Mouse (Mus musculus) hematopoietic stem cell, adult 5-6 weeks (primary cell): ENCODE results near the gene Tusc2. TPM values are rescaled to one million over a fixed set of nuclear protein-coding genes. Genes with fewer than 3 reads are reported as not detected.
"Not testable (repeated sequence)": the region's sequence is repeated elsewhere in the genome, so short reads cannot be mapped to it uniquely, and the experiment has no call there.

Experiments used
- ATAC-seq, 2 experiments: fragments of 125-278 bp in 1 of 2; replicated peaks in 1 of 2; 2 replicates each; pipeline ENCODE4 v1.8.0; 2016 to 2017; ENCODE audit warnings: inconsistent platforms in 2 of 2, mild to moderate bottlenecking in 2 of 2, moderate number of reproducible peaks in 2 of 2, low read depth in 1 of 2, moderate TSS enrichment in 1 of 2; ENCODE audit not compliant: low FRiP score in 2 of 2, poor library complexity in 2 of 2, severe bottlenecking in 2 of 2, insufficient read depth in 1 of 2, low TSS enrichment in 1 of 2
- total RNA-seq: library from RNA; stranded (forward); fragments of 172-1452, 232-1000 nt; gene quantifications from 2 replicates; pipeline ENCODE4 v1.2.3, GENCODE M21; 2017

The Tusc2 gene
- total RNA-seq, 1 experiment from 2014 or later = 23.7 TPM

DNA sequence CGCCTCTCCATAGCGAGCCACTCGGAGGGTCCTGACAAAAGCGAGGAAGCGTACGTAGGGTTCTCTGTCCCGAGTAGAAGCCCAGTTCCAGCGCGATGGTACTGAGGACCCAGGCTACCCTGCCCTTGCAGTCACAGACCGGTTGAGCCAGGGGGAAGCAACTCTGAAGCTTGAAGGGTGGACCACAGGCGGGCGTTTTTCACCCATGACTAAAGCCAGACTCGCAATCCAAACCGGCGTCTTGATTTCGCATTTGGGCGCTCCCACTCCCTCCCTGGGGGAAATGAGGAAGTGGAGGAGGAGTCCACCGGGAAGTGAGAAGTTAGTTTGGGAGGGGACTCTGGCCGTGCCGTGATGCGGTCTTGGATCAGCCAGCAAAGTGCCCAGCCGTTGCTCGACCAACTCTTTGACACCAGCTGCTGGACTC is 8.0 kb upstream of the Tusc2 start:
- peak; percentile 1 to 11; a peak in 1 of 4 replicates for ATAC-seq

DNA sequence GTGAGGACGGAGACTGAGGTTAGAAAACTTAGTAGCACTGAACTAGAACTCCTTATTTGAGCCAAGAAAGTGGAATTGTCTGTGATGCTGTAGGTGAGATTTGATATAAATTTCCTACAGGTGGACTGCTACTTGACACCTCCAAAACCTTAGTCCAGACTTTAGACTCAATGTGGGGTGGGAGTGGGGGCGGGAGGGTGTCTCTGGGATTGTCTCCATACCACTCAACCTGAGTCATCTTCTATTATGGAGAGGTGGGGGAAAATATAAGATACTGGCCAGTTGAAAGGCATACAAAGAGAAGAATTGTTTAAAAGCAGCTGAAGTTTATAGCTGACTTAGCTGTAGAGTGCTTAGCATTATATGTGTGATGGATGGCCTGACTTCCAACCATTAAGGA is 7.4 kb upstream of the Tusc2 start:
- no peak for ATAC-seq

DNA sequence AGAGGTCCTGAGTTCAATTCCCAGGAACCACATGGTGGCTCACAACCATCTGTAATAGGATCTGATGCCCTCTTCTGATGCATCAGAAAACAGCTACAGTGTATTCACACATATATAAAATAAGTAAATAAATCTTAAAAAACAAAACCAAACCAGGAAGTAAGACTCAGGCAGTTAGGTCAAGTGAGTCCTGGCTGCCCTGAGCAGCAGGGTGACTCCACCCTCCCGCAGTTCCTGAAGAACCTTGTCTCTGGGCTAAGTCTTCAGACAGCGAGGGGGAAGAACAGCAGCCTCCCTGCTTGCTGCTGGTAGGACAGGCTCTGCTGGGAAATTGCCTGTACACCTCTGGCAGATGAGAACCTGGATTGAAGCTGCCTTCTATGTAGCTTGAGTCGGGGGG is 6.7 kb upstream of the Tusc2 start:
- no peak for ATAC-seq

DNA sequence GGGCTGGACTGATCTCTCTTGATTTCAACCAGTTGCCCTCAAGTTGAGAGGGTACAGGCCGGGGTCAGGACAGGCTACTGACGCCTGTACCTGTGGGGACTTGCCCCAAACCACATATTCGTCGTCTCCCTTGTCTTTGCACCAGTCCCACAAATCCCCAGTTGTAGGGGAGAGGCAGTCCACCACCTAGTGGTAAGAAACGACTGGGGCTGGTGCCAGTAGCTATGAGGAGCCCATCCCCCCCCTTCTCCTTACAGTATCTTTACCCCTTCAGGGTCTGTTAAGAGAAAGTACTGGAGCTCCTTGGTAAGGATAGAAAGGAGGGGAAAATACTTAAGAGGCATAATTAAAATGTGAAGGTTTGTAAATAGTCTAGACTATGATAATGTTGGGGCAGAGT is 2.5 kb downstream of the Tusc2 start:
- not testable (repeated sequence) for ATAC-seq

DNA sequence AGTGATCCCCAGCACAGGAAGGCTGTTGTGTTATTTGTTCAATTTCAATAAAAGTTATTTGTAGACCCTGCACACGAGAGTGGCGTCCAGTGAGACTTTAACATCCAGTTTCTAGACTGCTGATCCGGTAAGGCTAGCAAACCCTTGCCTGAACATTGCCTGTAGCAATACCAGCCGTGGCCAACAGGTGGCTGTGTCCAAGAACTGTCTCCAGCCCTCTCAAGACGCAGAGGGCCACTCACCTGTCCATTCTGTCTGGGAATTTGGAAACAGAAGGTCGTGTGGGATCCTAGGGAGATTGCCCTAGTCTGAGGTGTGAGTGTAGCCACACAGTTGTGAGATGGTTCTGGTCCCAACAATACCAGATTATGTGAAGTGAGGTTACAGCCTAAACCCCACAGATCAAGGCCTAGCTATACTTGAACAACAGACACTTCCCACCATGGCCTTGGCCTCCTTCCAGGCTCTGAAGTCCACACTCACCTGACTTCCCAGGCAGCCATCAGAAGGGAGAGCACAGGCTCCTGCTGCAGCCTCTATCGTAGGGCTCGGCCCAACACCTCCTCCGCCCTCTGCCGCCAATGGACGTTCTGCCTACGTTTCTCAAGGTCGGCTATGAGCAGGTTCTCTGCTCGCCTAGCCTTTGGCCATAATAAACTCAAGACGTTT is 3.1 kb downstream of the Tusc2 start:
- ATAC-seq = no peak

DNA sequence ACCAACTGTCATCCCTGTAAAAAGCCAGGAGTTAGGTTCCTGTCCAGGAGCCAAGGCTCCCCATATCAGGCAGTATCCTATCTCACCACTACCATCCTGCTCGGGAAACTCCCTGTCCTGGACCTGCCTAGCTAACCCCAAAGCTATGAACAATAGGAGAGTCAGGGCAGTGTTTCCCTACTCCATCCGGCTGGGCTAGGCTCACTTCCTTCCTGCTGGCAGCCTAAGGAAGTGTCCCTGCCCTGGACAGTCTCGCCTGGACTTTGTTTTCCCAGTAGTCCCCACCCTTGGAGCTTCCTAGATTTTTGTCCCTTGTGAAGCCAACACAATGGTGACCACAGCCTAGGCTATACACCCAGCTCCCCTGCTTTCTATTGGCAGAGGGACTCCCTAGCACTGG is 3.8 kb downstream of the Tusc2 start:
- no peak for ATAC-seq

DNA sequence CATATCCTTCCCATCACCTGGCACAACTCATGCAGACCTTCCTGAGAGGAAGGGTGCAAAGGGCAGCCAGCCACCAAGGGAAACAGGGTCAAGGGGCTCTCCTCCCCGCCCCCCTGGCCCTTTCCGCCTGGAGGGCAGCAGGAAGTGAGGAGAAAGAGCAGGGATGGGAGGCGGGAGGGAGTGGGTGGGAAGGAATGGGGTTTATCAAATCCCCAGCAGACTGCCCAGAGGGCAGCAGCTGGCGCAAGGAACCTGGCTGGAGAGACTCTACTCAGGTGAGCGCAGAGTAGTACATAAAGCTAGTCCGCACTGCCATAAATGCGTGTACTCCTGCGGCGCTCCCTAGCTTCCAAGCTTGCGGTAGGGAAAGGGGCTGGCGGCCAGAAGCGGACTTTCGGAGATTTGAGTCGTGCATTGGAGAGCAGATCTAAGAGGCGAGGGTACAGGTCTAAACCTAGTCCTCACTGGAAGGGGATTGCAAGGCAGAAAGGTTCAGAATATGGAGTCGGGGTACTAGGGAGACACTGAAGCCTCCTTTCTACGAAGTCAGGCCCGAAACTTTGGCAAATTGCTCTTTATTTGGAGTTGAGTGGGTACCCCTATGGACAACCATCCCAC is 4.8 kb downstream of the Tusc2 start, which contains the start of gene Hyal2:
TSS of gene Hyal2 (plus strand) at position 244 of the 618 bp plus-strand sequence.
- no peak for ATAC-seq

DNA sequence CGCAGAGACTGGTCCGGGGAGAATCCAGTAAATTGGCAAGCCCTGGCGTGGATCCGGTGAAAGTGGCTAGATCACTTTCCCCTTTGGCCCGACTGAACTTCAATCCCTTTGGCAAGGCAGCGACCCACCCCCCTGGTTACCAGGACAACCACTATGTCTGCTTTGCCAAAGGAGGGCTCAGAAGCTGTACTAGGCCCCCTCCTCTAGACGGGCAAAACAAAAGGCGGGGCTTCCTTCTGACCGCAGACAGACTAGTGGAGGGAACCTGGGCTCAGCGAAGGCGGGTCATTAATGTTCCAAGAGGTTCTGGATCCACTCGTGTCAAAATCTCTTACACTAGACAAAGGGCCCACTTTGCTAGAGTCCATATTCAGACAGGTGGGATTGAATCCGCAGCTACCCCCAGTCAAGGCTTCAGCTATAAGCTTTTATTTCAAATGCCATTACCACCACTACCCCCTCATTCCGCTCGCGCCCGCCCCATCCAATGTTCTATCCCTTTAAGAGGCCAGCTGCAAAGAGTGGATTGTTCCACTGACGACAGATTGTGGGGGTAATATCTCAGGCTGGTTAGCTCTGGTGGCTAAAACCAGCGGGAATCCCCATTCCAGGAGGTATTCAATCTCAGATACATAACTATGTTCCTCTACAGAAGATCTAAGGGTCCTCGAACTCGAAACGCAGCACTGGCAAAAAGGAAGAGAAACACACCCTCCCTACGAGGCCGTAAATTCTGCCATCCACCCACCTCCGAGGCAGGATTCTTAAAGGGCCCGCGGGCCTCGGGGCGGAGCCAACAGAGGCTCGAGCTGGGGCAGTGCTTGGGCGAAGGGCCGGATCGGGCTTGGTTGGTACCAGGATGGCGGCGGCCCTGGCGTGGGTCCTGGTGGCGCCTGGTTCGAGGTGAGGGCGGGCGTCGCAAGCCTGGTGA is 5.5 kb downstream of the Tusc2 start:
- ATAC-seq = peak; percentile 76

DNA sequence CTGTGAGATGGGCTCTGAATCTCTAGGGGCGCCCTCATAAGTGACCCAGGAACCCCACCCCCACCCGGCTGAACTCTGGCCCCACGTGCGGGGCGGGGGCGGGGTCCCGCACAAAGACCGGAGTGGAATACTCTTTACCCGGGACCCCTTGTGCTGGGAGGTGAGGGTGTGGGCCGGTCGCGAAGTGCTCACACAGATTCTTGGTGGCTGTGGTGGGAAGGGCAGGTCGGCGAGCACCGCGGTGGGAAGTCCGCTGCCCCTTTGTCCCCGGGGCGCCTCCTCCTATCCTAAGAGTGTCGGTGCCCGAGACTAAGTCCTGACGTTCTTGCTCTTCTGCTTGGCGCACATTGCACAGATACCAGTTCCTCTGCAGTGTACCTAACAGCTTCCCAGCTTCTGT is 6.2 kb downstream of the Tusc2 start:
- no peak; a peak in 1 of 4 replicates for ATAC-seq

DNA sequence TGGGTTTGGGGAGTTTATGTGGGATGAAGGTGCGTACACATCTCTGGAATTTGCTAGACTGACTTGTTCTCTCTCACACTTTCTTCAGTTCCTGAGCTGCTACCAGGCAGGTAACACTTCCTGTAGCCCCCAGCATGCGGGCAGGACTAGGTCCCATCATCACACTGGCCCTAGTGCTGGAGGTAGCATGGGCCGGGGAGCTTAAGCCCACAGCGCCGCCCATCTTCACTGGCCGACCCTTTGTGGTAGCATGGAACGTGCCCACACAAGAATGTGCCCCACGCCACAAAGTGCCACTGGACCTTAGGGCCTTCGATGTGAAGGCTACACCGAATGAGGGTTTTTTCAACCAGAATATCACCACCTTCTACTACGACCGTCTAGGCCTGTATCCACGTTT is 7.0 kb downstream of the Tusc2 start:
- ATAC-seq = no peak

DNA sequence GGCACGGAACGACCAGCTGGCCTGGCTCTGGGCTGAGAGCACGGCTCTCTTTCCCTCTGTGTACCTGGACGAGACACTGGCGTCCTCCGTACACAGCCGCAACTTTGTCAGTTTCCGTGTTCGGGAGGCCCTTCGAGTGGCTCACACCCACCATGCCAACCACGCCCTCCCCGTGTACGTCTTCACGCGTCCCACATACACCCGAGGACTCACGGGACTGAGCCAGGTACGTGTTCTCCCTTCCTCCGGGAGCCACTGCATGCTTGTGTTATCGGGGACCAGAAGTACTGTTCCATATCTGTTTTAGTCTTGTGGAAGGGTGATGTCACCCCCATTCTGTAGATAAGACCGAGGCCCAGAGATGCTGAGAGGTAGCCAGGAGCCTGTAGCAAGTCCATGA is 7.8 kb downstream of the Tusc2 start:
- ATAC-seq = no peak

DNA sequence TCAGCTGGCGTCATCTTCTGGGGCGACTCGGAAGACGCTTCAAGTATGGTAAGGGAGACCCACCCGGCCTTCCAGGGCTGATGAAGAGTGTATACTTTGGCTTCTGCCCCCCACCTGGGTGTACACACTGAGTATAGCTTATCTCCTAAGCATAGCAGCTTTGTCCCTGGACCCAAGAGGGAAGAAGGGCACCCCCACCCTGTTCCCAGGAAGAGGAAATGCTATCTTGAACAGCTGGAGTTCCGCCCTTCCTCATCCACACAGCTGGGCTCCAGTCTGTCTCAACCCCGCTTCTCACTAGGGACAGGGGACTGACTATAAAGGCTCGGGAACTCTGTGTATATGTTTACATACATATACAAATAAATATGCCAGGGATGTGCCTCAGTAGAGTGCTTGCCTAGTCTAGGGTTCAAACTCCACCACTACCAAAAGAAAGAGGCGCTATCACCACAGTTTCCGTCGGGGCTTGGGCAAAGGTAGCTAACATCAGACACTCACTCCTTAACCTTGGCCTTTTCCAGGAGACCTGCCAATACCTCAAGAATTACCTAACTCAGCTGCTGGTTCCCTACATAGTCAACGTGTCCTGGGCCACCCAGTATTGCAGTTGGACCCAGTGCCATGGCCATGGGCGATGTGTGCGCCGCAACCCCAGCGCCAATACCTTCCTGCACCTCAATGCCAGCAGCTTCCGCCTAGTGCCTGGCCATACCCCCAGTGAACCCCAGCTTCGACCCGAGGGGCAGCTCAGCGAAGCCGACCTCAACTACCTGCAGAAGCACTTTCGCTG is 8.7 kb downstream of the Tusc2 start:
- no peak for ATAC-seq

DNA sequence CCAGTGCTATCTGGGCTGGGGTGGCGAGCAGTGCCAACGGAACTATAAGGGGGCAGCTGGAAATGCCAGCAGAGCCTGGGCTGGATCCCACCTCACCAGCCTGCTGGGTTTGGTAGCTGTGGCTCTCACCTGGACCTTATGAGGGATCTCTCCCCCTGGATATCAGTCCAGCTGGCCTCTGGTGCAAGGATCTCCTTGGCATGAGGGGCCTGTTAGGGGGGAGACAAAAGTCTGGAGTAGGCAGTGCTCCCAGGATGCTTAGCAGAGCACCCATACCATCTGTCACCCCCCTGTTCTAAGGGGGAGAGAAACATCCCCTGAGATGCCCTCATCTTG is 9.2 kb downstream of the Tusc2 start:
- no peak for ATAC-seq

DNA sequence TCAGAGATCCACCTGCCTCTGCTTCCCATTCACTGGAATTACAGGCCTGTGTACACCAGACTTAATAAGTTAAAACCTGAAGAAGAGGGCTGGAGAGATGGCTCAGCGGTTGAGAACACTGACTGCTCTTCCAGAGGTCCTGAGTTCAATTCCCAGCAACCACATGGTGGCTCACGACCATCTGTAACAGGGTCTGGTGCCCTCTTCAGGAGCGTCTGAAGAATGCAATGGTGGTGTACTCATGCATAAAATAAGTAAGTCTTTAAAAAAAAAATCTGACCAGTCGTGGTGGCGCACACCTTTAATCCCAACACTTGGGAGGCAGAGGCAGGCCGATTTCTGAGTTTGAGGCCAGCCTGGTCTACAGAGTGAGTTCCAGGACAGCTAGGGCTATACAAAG is 10.7 kb downstream of the Tusc2 start:
- not testable (repeated sequence) for ATAC-seq

DNA sequence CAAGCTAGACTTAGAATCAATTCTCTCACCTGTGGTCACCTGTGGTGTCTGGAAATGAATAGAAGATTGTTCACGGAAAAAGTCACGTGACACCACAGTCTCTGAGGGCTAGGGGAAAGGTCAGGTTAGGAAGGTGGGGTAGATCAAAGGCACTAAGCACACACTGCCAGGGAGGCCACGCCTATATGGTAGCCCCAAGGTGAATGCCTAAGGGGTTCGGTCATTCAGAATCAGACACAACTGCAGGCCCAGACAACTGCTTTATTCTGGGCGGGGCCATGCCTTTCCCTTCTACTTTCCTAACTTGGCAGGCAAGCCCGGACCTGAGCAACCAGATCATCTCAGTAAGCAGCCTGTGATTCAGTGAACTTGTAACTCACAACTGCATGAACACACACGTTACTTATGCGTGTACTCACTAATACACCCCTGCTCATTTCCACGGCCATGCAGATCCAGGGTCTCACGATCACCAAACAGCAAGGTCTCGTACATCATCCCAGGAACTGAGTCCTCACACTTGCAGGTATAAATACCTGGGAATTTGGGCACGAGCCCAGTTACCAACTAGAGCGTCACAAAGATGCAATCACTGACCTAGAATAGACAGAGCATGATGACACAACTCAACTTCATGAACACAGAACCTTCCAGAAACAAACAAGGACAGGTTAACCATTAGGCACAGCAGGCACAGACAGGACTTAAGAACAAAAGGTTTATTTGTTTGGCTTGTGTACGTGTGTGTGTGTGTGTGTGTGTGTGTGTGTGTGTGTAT is 12.7 kb downstream of the Tusc2 start:
- no peak for ATAC-seq

DNA sequence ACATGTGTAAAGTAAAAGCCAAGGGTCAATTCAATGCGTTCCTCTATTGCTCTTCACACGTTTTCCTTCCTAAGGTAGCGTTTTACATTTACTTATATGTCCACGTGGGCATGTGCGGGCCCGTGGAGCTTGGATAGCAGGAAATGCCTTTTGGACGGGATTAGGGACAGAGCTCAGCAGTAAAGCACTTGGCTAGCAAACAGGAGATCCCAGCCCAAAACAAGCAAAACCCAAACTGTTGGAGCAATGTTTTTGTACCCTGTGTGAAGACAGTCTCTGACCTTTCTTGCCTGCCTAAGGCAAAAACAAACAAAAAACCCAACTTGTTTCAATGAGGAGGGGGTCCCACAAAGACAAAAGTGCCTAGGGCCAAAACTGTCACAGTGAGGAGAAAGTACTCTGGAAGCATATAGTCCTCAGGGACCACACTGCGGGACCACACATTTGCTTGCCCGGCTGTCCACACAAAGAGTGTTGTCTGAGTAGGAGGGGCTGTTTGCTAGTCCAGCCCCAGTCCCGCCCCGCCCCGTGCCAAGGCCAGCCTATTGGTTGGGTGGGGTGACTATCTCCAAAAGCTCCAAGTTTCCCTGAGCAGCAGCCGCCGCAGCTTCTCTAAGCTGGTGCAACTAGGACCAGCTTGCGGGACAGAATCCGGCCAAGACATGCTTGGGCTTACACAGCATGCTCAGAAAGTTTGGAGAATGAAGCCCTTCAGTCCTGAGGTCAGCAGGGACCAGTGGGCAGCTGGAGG is 13.5 kb downstream of the Tusc2 start, which contains the start of gene Hyal1:
TSS of gene Hyal1 (plus strand) at position 571 of the 751 bp plus-strand sequence.
- peak; percentile 39 to 46; a peak in 2 of 4 replicates for ATAC-seq
